Mouse (Mus musculus): ENCODE measurements around the gene Taar7a.

The Taar7a gene

GRCm38 (mm10) chr10:23993381-23993780, at the start of gene Taar7a:
Gene Taar7a (minus strand): TSS chr10:23993481.
- DNase-seq (ENCODE audit: low spot score in 2 of 2): no peak

GRCm38 (mm10) chr10:24040120-24040869, 47.0 kb upstream of the Taar7a start:
- no peak for DNase-seq (ENCODE audit: low spot score in 2 of 2)

- DNase-seq (ENCODE audit: low spot score in 2 of 2): no peak
Measured at GRCm38 (mm10) chr10:24037314-24037713, 44.0 kb upstream of the Taar7a start, which contains the start of gene Taar7e. Gene Taar7e (plus strand): TSS chr10:24037614.

GRCm38 (mm10) chr10:24031347-24031746, 38.1 kb upstream of the Taar7a start:
- DNase-seq (ENCODE audit: low spot score in 2 of 2): no peak

- DNase-seq (ENCODE audit: low spot score in 2 of 2): no peak
Measured at GRCm38 (mm10) chr10:24026922-24027321, 33.6 kb upstream of the Taar7a start, which contains the start of gene Taar7d. Gene Taar7d (plus strand): TSS chr10:24027222.

- no peak for DNase-seq (ENCODE audit: low spot score in 2 of 2)
Measured at GRCm38 (mm10) chr10:24008143-24008542, 14.9 kb upstream of the Taar7a start.

GRCm38 (mm10) chr10:24007034-24007433, 13.8 kb upstream of the Taar7a start:
- DNase-seq (ENCODE audit: low spot score in 2 of 2): no peak

GRCm38 (mm10) chr10:24006442-24006841, 13.2 kb upstream of the Taar7a start:
- DNase-seq (ENCODE audit: low spot score in 2 of 2): no peak

GRCm38 (mm10) chr10:23999639-24000038, 6.4 kb upstream of the Taar7a start, which contains the start of gene Taar7b:
Gene Taar7b (plus strand): TSS chr10:23999939.
- no peak for DNase-seq (ENCODE audit: low spot score in 2 of 2)

GRCm38 (mm10) chr10:23986419-23986818, 6.9 kb downstream of the Taar7a start:
- no peak for DNase-seq (ENCODE audit: low spot score in 2 of 2)

GRCm38 (mm10) chr10:23985546-23985945, 7.7 kb downstream of the Taar7a start, which contains the start of gene Taar6:
Gene Taar6 (minus strand): TSS chr10:23985646.
- DNase-seq (ENCODE audit: low spot score in 2 of 2): no peak

GRCm38 (mm10) chr10:23978901-23979705, 14.2 kb downstream of the Taar7a start:
- DNase-seq (ENCODE audit: low spot score in 2 of 2): peak; percentile 20 to 66

- DNase-seq (ENCODE audit: low spot score in 2 of 2): no peak
Measured at GRCm38 (mm10) chr10:23977958-23978357, 15.3 kb downstream of the Taar7a start.

- no peak for DNase-seq (ENCODE audit: low spot score in 2 of 2)
Measured at GRCm38 (mm10) chr10:23971256-23971655, 22.0 kb downstream of the Taar7a start.

GRCm38 (mm10) chr10:23970656-23971165, 22.6 kb downstream of the Taar7a start, which contains the start of gene Taar5:
Gene Taar5 (plus strand): TSS chr10:23970706.
- no peak for DNase-seq (ENCODE audit: low spot score in 2 of 2)

- no peak for DNase-seq (ENCODE audit: low spot score in 2 of 2)
Measured at GRCm38 (mm10) chr10:23964921-23965610, 28.2 kb downstream of the Taar7a start.

- DNase-seq (ENCODE audit: low spot score in 2 of 2): no peak
Measured at GRCm38 (mm10) chr10:23963444-23963843, 29.8 kb downstream of the Taar7a start.

GRCm38 (mm10) chr10:23960444-23960915, 32.8 kb downstream of the Taar7a start, which contains the start of gene Taar4:
Gene Taar4 (plus strand): TSS chr10:23960494.
- no peak for DNase-seq (ENCODE audit: low spot score in 2 of 2)

GRCm38 (mm10) chr10:23959071-23959470, 34.2 kb downstream of the Taar7a start:
- no peak for DNase-seq (ENCODE audit: low spot score in 2 of 2)

GRCm38 (mm10) chr10:23951714-23952113, 41.6 kb downstream of the Taar7a start:
- DNase-seq (ENCODE audit: low spot score in 2 of 2): no peak

- no peak for DNase-seq (ENCODE audit: low spot score in 2 of 2)
Measured at GRCm38 (mm10) chr10:23949508-23950005, 43.7 kb downstream of the Taar7a start, which contains the start of gene Taar3. Gene Taar3 (plus strand): TSS chr10:23949558.

Measured in spleen, postnatal 10 days (tissue).